Mouse (Mus musculus) thymus, adult 2 months (tissue): ENCODE data around the gene Ptprc. TPM values are rescaled to one million over a fixed set of nuclear protein-coding genes. Genes with fewer than 3 reads are reported as not detected.

Experiments
- DNase-seq: peaks from one replicate; pipeline ENCODE4 v3.0.0; 2021
- H3K27ac ChIP-seq: fragments of 200-500 bp; 2 replicates; pipeline ENCODE4 v1.5.1; 2012; ENCODE audit warnings: low read length, control low read depth; ENCODE audit not compliant: control insufficient read depth, insufficient read depth
- H3K27me3 ChIP-seq: fragments of 200-500 bp; 2 replicates; pipeline ENCODE4 v1.6.1; 2012; ENCODE audit warnings: mild to moderate bottlenecking, low read length, moderate library complexity, mixed read lengths; ENCODE audit not compliant: control insufficient read depth, insufficient read depth
- H3K36me3 ChIP-seq: fragments of 200-500 bp; 2 replicates; pipeline ENCODE4 v1.6.1; 2012; ENCODE audit warnings: mild to moderate bottlenecking, low read length, moderate library complexity; ENCODE audit not compliant: control insufficient read depth, insufficient read depth
- H3K4me1 ChIP-seq: fragments of 200-500 bp; replicated peaks from 2 replicates; pipeline ENCODE4 v1.6.1; 2012; ENCODE audit warnings: low read length; ENCODE audit not compliant: control insufficient read depth, insufficient read depth
- H3K4me3 ChIP-seq: fragments of 200-500 bp; 2 replicates; pipeline ENCODE4 v1.5.1; 2012; ENCODE audit warnings: mild to moderate bottlenecking, low read length, control low read depth, moderate library complexity; ENCODE audit not compliant: control insufficient read depth, insufficient read depth
- CTCF ChIP-seq: fragments of 200-500 bp; IDR thresholded peaks from 2 replicates; pipeline ENCODE4 v1.5.1; 2012; ENCODE audit warnings: mild to moderate bottlenecking, control low read depth, low read length, moderate library complexity, borderline replicate concordance; ENCODE audit not compliant: control insufficient read depth, poor library complexity, insufficient read depth; ENCODE audit errors: extremely low read depth
- POLR2A ChIP-seq: fragments of 200-500 bp; IDR thresholded peaks from 2 replicates; pipeline ENCODE4 v1.6.1; 2012; ENCODE audit warnings: mild to moderate bottlenecking, low read length, control low read depth, moderate library complexity; ENCODE audit not compliant: control insufficient read depth, poor library complexity, insufficient read depth; ENCODE audit errors: extremely low read depth
- WGBS: fragments of 180-500 bp; shearing (Covaris S2); methylation state at CpG from one replicate; pipeline ENCODE4 v1.1.7; 2018; 5-methylcytosine and 5-hydroxymethylcytosine counted together
- polyA plus RNA-seq: library from polyadenylated mRNA; depleted of rRNA; stranded (reverse); fragments of >200 nt; gene quantifications from 2 replicates; pipeline ENCODE4 v1.2.3, GENCODE M21; 2012; rRNA removed

Ptprc gene
- polyA plus RNA-seq, 1 experiment = 490 TPM

GRCm38 (mm10) chr1:138037484-138037883 lies 138.0 kb downstream of the Ptprc start:
- Histone ChIP-seq H3K36me3 (no peaks in the 10 kb centered on the region), H3K27ac (no peak overlapping the region), H3K4me3 (no peak overlapping the region), H3K27me3 (no peaks in the 10 kb centered on the region), H3K4me1 (peaks cover 14% of the 10 kb centered on the region)
- 86% methylated on average over 5 of the region's 5 CpGs for WGBS
- TF ChIP-seq CTCF = no peak
- no peak for TF ChIP-seq POLR2A
- DNase-seq = no peak

GRCm38 (mm10) chr1:138029649-138030048 lies 145.9 kb downstream of the Ptprc start:
- Histone ChIP-seq H3K4me1 (no peaks in the 10 kb centered on the region), H3K27me3 (no peaks in the 10 kb centered on the region), H3K36me3 (no peaks in the 10 kb centered on the region), H3K27ac (no peak overlapping the region), H3K4me3 (no peak overlapping the region)
- DNase-seq = no peak
- TF ChIP-seq POLR2A (no peak), CTCF (no peak)
- 85% methylated on average over 4 of the region's 4 CpGs for WGBS

- Histone ChIP-seq H3K27ac (no peak overlapping the region), H3K27me3 (no peaks in the 10 kb centered on the region), H3K4me1 (no peaks in the 10 kb centered on the region), H3K36me3 (no peaks in the 10 kb centered on the region), H3K4me3 (no peak overlapping the region)
- TF ChIP-seq CTCF = no peak
- TF ChIP-seq POLR2A = no peak
- no peak for DNase-seq
- WGBS = 97% methylated on average over 1 of the region's 1 CpGs
Measured at GRCm38 (mm10) chr1:138025298-138025697, 150.2 kb downstream of the Ptprc start.

- 92% methylated on average over 4 of the region's 4 CpGs for WGBS
- no peaks in the 10 kb centered on the region for H3K27me3 ChIP-seq
- no peaks in the 10 kb centered on the region for H3K4me1 ChIP-seq
- no peak for DNase-seq
- H3K4me3 ChIP-seq = no peak overlapping the region
- H3K36me3 ChIP-seq = no peaks in the 10 kb centered on the region
- TF ChIP-seq POLR2A (no peak), CTCF (no peak)
- H3K27ac ChIP-seq = no peak overlapping the region
Measured at GRCm38 (mm10) chr1:138023601-138024000, 151.9 kb downstream of the Ptprc start.

- WGBS = 95% methylated on average over 3 of the region's 3 CpGs
- H3K4me1 ChIP-seq = no peaks in the 10 kb centered on the region
- no peak overlapping the region for H3K27ac ChIP-seq
- TF ChIP-seq POLR2A (no peak), CTCF (no peak)
- no peaks in the 10 kb centered on the region for H3K36me3 ChIP-seq
- DNase-seq = no peak
- H3K27me3 ChIP-seq = no peaks in the 10 kb centered on the region
- no peak overlapping the region for H3K4me3 ChIP-seq
Measured at GRCm38 (mm10) chr1:138022918-138023295, 152.6 kb downstream of the Ptprc start.

- TF ChIP-seq CTCF (no peak), POLR2A (no peak)
- WGBS = 96% methylated on average over 11 of the region's 11 CpGs
- H3K4me1 ChIP-seq = no peaks in the 10 kb centered on the region
Measured at GRCm38 (mm10) chr1:138021962-138022917, 153.3 kb downstream of the Ptprc start.

More at GRCm38 (mm10) chr1:138021962-138022917, 153.3 kb downstream of the Ptprc start:
- H3K4me3 ChIP-seq = no peak overlapping the region
- no peak overlapping the region for H3K27ac ChIP-seq
- H3K27me3 ChIP-seq = no peaks in the 10 kb centered on the region
- H3K36me3 ChIP-seq = no peaks in the 10 kb centered on the region
- DNase-seq = no peak

Other genes with a start within 250 kb of the Ptprc start
- 0.07 TPM in 1 of 2 replicates, not detected in the other for gene Atp6v1g3, start 98.0 kb upstream of the Ptprc start, polyA plus RNA-seq